Mouse (Mus musculus): Measurements from ENCODE around the gene Prex1.

GRCm38 (mm10) chr2:166720416-166720815, 6.8 kb upstream of the Prex1 start:
- no peak for TF ChIP-seq CTCF (IDR thresholded peaks at IDR 0.05; ENCODE audit: extremely low read depth, insufficient read length, insufficient replicate concordance, low read depth, low read length)
- no peak for TF ChIP-seq POLR2A (IDR thresholded peaks at IDR 0.05; ENCODE audit: low read depth, low read length)

Measured in small intestine, adult 2 months (tissue).